Mouse (Mus musculus) stomach, embryonic 15.5 days (tissue): ENCODE data around the gene Ugt1a10. TPM values are rescaled to one million over a fixed set of nuclear protein-coding genes. Genes with fewer than 3 reads are reported as not detected.
A peak's percentile ranks its signal among the peaks of the same experiment; 100 is the strongest.

Experiments used
- ATAC-seq: fragments of 200-750 bp; cut with Nextera tagmentation; 2 replicates; pipeline ENCODE4 v1.8.0; 2017; ENCODE audit warnings: low read depth, moderate number of reproducible peaks, moderate TSS enrichment; ENCODE audit not compliant: insufficient read depth, low FRiP score
- H3K27ac ChIP-seq: fragments of 300-500 bp; sonication (generic); 2 replicates; pipeline ENCODE4 v1.5.1; 2015; ENCODE audit warnings: mild to moderate bottlenecking, inconsistent platforms
- H3K27me3 ChIP-seq: fragments of 300-500 bp; sonication (generic); replicated peaks from 2 replicates; pipeline ENCODE4 v1.6.1; 2015; ENCODE audit warnings: inconsistent platforms
- H3K36me3 ChIP-seq: fragments of 300-500 bp; sonication (generic); 2 replicates; pipeline ENCODE4 v1.6.1; 2015; ENCODE audit warnings: inconsistent platforms
- H3K4me1 ChIP-seq: fragments of 300-500 bp; sonication (generic); 2 replicates; pipeline ENCODE4 v1.6.1; 2015; ENCODE audit warnings: inconsistent platforms
- H3K4me2 ChIP-seq: fragments of 300-500 bp; sonication (generic); 2 replicates; pipeline ENCODE4 v1.6.1; 2015; ENCODE audit warnings: mild to moderate bottlenecking, inconsistent platforms
- H3K4me3 ChIP-seq: fragments of 300-500 bp; sonication (generic); replicated peaks from 2 replicates; pipeline ENCODE4 v1.5.1; 2015; ENCODE audit warnings: inconsistent platforms
- H3K9ac ChIP-seq: fragments of 300-500 bp; sonication (generic); 2 replicates; pipeline ENCODE4 v1.6.1; 2015; ENCODE audit warnings: inconsistent platforms
- H3K9me3 ChIP-seq: fragments of 300-500 bp; sonication (generic); 2 replicates; pipeline ENCODE4 v1.6.1; 2016; ENCODE audit warnings: inconsistent platforms
- WGBS: fragments of 180-500 bp; shearing (Covaris S2); methylation state at CpG from one replicate; pipeline ENCODE4 v1.1.7; 2015; 5-methylcytosine and 5-hydroxymethylcytosine counted together
- polyA plus RNA-seq: library from polyadenylated mRNA; unstranded; fragments of >200 nt; fragmentation: Nextera tagmentation; extraction: Ambion mirVana; gene quantifications from 2 replicates; pipeline ENCODE4 v1.2.1, GENCODE M21; 2015

Ugt1a10 gene
- polyA plus RNA-seq, 1 experiment from 2014 or later: not detected

DNA sequence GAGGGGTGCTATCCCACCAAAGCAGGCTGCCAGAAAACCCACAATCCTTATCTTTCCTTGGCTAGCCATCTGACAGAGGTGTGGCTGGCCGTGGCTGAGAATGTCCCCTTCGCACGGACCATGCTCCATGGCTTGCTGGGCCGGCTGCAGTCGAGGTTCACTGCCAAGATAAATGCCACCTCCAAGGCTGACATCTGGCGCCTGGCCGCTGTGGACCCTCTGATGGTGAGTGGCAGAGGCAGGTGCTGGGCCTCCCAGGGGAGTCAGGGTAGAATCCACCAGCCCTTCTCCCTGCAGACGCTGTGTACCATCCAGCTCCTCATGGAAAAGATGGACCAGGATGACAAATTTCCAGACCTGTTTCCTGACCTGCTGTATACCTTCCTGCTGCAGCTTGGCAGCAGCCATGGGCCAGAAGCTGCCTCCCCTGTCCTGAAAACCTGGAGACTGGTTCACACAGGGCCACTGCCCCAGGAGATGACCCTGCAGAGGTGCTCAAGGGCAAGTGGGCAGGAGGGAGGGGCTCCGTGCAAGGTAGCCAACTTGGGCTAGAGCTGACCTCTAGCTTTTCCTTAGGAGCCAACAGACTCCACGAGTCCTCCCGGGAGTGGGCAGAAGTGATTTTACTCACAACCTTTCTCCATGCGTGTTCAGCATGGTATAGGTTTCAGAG is 199.7 kb downstream of the Ugt1a10 start:
- Histone ChIP-seq H3K4me1 (no peaks in the 10 kb centered on the region), H3K9me3 (0 out of 2 replicates have a peak, but pooled peaks cover 4% of the 10 kb centered on the region), H3K9ac (no peak overlapping the region), H3K27ac (no peak overlapping the region), H3K36me3 (no peaks in the 10 kb centered on the region), H3K27me3 (no peaks in the 10 kb centered on the region), H3K4me2 (no peak overlapping the region), H3K4me3 (no peak overlapping the region)
- 86% methylated on average over 12 of the region's 12 CpGs for WGBS
- ATAC-seq: no peak

DNA sequence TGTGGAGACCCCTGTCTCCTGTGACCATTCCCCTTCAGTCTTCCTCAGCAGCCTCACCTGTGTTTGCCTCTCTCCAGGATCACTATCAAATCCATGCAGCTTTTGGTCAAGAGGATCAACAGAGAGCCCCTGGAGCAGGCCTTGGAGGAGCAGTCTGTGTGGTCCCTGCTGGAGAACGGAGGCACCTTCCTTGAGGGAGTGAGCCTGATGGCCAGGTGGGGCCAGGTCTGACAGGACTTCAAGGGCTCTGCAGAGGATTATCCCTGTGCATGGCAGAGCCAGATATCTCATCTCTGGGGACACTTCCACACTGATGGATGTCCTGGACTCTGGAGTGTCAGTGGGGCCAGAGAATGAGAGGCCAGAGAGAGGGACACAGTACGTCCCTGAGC is 200.3 kb downstream of the Ugt1a10 start:
- H3K4me3 ChIP-seq: no peak overlapping the region
- no peak overlapping the region for H3K9ac ChIP-seq
- no peak overlapping the region for H3K27ac ChIP-seq
- no peaks in the 10 kb centered on the region for H3K9me3 ChIP-seq
- 51% methylated on average over 2 of the region's 2 CpGs for WGBS
- peaks cover 4% of the 10 kb centered on the region; the same call in 1 of the 2 replicates for H3K36me3 ChIP-seq
- no peaks in the 10 kb centered on the region for H3K27me3 ChIP-seq
- no peak overlapping the region for H3K4me2 ChIP-seq
- H3K4me1 ChIP-seq: no peaks in the 10 kb centered on the region
- no peak for ATAC-seq

DNA sequence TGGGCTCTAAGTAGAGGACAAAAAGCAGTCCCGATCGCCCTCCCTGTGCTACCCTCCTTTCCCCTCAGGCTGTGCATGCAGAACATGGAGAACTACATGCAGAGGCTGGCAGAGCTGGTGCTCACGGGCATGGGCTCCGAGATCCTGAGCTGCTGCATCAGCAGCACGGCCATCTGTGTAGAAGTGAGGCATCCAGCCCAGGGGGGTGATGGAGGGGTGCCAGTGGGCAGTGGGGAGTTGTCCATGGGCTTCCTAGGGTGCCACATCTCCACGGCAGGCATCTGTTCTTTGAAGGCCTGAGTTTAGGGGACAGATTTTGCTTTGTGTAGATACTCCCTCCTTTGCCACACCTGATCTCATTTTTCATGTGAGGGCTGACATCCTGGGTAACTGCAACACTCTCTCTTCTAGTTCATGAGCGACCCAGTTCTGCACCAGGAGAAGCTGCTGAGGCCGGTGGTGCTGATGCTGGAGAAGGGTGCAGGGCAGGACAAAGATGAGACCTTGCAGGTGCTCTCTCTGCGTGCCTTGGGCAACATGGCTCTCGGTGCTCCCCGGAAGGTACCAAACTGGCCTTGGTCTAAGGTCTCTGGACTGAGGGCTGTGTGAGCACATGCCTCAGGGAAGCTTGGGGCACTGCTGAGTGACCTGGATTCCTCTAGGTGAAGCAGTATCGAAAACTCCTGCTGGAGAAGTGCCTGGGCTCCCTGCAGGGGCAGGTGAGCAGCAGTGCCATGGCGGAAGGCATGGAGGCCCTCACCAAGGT is 201.0 kb downstream of the Ugt1a10 start:
- 76% methylated on average over 13 of the region's 13 CpGs for WGBS
- Histone ChIP-seq H3K9me3 (no peaks in the 10 kb centered on the region), H3K4me2 (no peak overlapping the region), H3K4me1 (no peaks in the 10 kb centered on the region), H3K27ac (no peak overlapping the region), H3K4me3 (no peak overlapping the region), H3K9ac (no peak overlapping the region), H3K36me3 (peaks cover 11% of the 10 kb centered on the region; the same call in 1 of the 2 replicates), H3K27me3 (no peaks in the 10 kb centered on the region)
- no peak for ATAC-seq

DNA sequence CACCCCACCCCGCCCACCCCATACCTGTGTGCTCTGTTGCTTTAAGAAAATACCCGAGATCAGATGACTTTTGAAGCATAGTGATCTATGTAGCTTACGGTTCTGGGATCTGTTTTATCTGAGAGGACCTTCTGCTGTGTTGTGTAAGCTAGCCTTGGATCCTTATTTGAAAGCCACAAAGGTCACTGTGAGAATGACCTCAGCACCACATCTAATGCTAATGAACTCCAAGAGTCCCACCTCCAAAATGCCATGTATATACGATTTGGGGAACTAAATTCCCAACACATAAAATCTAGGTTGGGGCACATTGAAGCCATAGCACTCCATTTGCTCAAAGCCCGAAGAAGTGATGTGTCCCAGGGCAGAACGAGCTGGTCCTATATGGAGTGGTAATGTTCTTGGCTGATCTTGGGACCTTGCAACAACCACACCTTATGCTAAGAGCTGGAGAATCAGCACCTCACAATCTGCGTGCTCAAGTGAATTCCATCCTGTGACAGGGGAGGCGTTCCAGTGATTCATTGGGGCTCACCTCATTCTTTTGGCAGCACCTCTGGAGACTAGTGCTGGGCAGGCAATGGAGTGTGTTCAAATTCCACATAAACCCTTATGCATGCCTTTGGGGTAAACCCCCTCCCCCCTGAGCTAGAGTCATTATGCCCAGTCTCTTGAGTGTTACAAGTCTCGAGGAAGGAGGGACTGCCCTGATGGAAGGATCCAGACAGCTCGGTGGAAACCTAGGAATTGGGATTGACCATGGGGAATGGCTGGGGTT is 201.9 kb downstream of the Ugt1a10 start:
- WGBS: 74% methylated on average over 10 of the region's 10 CpGs
- Histone ChIP-seq H3K9me3 (no peaks in the 10 kb centered on the region), H3K4me1 (peaks cover 7% of the 10 kb centered on the region; the same call in 1 of the 2 replicates), H3K36me3 (peaks cover 20% of the 10 kb centered on the region), H3K27me3 (no peaks in the 10 kb centered on the region), H3K27ac (no peak overlapping the region), H3K9ac (no peak overlapping the region), H3K4me2 (no peak overlapping the region), H3K4me3 (no peak overlapping the region)
- ATAC-seq: no peak

DNA sequence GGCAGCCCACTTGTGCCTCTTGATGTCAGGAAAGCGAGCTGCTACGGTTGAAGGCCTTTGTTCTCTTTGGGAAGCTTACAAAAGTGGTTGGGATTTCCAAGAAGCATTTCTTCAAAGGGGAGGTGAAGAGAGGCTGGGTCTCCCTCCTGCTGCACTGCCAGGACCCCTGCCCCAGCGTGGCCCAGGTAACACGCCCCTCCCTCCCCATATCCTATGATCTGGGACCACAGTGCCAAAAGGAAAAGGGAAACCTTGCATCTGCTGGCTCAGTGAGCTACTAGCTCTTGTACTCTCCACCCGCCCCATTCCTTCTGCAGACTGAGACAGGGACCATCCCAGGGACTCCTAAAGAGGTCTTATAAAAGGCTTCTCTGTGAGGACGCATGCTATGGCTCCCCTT is 202.5 kb downstream of the Ugt1a10 start:
- no peaks in the 10 kb centered on the region for H3K9me3 ChIP-seq
- no peaks in the 10 kb centered on the region for H3K27me3 ChIP-seq
- H3K4me2 ChIP-seq: no peak overlapping the region
- no peak overlapping the region for H3K27ac ChIP-seq
- no peak overlapping the region for H3K9ac ChIP-seq
- WGBS: 82% methylated on average over 6 of the region's 6 CpGs
- peaks cover 22% of the 10 kb centered on the region for H3K36me3 ChIP-seq
- H3K4me3 ChIP-seq: no peak overlapping the region
- no peak for ATAC-seq
- peaks cover 11% of the 10 kb centered on the region for H3K4me1 ChIP-seq

DNA sequence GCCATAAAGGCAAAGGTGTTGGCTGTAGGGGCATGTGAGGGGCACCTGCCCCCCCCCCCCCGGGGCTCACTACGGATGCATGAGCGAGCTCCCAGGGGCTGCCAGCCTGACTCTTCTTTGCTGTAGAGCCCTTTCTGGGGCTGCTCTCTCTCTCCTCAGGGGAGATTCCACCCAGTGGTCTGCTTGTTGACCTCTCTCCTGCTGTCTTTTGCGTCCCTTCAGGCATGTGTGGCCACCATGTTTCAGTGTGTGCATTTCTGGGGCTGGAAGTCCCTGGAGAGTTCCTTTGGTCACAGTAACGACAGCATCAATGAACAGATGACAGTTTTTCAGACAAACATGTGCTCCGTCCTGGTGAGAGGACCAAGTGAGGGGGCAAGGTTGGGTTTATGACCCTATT is 203.2 kb downstream of the Ugt1a10 start:
- ATAC-seq: no peak
- Histone ChIP-seq H3K9me3 (no peaks in the 10 kb centered on the region), H3K4me1 (peaks cover 11% of the 10 kb centered on the region), H3K27me3 (no peaks in the 10 kb centered on the region), H3K27ac (no peak overlapping the region), H3K4me3 (no peak overlapping the region), H3K36me3 (peaks cover 29% of the 10 kb centered on the region), H3K9ac (no peak overlapping the region), H3K4me2 (no peak overlapping the region)
- WGBS: 71% methylated on average over 6 of the region's 6 CpGs

DNA sequence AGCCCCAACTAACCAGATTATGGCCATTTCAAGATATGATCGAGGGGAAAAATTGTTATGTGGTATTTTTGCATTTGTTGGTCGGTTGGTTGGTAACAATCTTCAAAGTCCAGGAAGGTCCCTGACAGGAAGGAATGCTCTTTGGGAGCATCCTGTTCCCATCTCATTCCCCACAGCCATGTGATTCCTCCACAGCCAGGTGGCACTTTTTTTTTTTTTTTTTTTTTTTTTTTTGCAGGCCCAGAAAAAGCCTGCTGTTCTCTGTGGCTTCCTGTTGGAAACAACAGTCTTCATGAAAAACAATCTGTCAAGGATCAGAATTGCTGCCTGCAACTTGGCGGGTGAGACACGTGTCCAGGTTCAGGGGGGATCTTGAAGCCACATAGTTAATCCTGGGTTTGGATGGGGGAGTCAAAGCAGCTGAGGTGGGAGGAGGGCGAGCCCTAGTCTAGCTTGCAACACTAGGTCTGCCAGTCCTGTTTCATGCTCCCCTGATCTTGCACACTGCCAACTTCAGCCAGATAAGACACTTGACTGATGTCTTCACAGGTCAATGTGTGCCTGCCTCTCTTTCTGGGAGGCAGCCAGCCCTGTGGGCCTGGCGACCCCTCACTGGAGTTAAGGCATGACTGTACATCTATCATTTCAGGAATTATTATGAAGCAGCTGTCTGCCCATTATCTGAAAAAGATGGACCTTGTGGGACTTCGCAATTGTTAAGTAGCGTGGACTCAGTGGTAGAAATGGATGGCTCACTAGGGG is 203.9 kb downstream of the Ugt1a10 start:
- no peak for ATAC-seq
- 62% methylated on average over 8 of the region's 8 CpGs for WGBS

DNA sequence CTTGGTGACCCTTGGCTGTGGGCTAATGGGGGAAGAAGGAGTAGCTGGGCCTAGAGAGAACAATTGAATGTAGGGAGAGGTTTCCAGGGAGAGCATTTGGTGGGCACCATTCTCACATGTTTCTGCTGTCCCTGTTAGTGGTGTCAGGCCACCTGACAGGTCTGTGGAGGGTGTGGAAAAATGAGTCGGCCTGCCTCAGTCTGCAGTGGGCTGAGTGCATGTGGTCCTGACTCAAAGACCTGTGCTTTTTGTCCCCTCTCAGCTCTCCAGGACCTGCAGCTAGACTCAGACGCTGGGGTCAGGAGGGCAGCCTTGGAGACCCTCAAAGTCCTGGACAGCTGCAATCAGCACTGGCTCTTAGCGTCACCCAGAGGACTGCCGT is 204.4 kb downstream of the Ugt1a10 start:
- H3K9ac ChIP-seq: no peak overlapping the region
- H3K4me1 ChIP-seq: peaks cover 11% of the 10 kb centered on the region
- peaks cover 42% of the 10 kb centered on the region for H3K36me3 ChIP-seq
- H3K9me3 ChIP-seq: no peaks in the 10 kb centered on the region
- H3K27me3 ChIP-seq: no peaks in the 10 kb centered on the region
- H3K27ac ChIP-seq: no peak overlapping the region
- no peak overlapping the region for H3K4me2 ChIP-seq
- H3K4me3 ChIP-seq: no peak overlapping the region
- peak; percentile 1; the same call in 1 of the 2 replicates for ATAC-seq
- 69% methylated on average over 4 of the region's 4 CpGs for WGBS

More for the DNA sequence above, 203.9 kb downstream of the Ugt1a10 start:
- Histone ChIP-seq H3K27ac (no peak overlapping the region), H3K9ac (no peak overlapping the region), H3K9me3 (no peaks in the 10 kb centered on the region), H3K36me3 (peaks cover 36% of the 10 kb centered on the region), H3K4me2 (no peak overlapping the region), H3K27me3 (no peaks in the 10 kb centered on the region), H3K4me1 (peaks cover 11% of the 10 kb centered on the region), H3K4me3 (no peak overlapping the region)

DNA sequence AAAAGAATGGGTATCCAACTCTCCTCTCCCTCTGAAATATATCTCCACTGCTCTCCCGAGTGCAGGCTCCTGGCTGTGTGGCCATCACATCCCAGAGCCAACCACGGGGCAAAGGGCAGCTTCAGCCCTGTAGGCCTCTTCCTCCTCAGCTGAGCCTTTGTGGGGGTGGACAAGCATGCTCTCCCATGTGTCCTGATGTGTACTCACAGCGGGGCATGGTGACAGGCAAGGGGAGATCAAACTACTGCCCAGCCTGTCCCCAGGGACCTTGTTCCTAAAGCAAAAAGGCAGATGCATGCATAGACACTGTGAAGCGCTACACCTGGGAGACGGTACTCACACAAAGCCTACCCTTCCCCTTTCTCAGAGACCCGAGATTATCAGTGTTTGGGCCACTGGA is 204.9 kb downstream of the Ugt1a10 start:
- WGBS: 71% methylated on average over 6 of the region's 6 CpGs
- H3K9ac ChIP-seq: no peak overlapping the region
- peak; percentile 13; the same call in 1 of the 2 replicates for ATAC-seq
- 0 out of 2 replicates have a peak overlapping the region, but pooled peaks have one; percentile 0 for H3K27ac ChIP-seq
- H3K9me3 ChIP-seq: no peaks in the 10 kb centered on the region
- H3K36me3 ChIP-seq: peaks cover 47% of the 10 kb centered on the region
- no peak overlapping the region for H3K4me2 ChIP-seq
- peaks cover 11% of the 10 kb centered on the region for H3K4me1 ChIP-seq
- H3K27me3 ChIP-seq: no peaks in the 10 kb centered on the region
- no peak overlapping the region for H3K4me3 ChIP-seq

DNA sequence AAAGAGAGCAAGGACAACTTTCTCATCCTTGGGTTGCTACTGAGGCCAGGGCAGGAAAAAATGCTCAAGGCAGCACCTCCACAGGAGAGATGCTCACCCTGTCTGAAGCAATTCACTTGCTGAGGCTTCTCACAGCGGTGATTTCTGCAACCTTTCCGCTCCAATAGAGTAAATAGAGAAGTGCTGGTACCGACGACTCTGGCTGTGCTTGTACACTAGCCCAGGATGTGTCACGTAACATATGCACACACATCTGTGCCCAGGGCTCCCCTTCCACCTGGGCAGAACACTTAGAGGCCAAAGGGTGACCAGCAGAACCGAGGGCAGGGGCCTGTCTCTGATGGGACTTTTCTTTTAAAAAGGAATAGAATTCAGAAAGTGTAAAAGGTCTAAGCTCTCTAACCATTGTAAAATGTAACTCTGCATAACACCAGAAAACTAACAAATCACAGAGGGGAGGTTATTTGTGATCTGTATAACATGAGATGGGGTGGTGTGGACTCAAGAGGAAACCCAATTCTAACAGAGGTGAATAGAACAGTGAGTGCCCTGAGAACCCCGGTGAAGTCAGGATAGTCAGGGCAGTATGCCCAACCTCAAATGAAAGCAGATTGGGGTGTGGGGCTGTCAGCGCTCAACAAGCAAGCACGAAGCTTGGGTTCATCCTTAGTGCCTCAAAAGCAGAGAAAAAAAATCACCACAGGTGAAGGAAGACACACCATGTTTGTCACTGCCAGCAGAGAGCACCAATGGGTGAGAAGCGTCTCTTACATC is 205.6 kb downstream of the Ugt1a10 start:
- peaks cover 11% of the 10 kb centered on the region for H3K4me1 ChIP-seq
- no peak for ATAC-seq
- H3K27ac ChIP-seq: no peak overlapping the region
- no peaks in the 10 kb centered on the region for H3K9me3 ChIP-seq
- no peak overlapping the region for H3K9ac ChIP-seq
- H3K27me3 ChIP-seq: no peaks in the 10 kb centered on the region
- H3K4me3 ChIP-seq: no peak overlapping the region
- no peak overlapping the region for H3K4me2 ChIP-seq
- peaks cover 53% of the 10 kb centered on the region for H3K36me3 ChIP-seq
- WGBS: 80% methylated on average over 10 of the region's 10 CpGs

DNA sequence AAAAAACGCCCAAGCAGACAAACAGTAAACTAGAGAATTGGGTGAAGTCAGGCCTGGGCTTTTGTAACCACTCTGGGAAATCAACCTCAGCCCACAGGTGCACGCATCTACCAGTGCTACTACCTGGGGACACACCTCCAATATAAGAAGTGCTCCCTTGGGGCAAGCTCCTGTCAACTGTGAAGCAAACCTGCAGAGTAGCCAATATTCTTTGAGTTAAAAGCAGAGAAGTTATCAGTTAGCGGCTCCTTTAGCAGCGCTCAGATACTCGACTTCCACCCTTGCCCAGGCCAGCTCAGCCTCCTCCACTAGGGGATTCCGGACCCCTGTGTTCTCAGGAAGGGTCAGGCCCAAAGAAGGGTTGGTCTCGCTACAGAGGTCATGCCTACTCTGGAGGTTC is 206.5 kb downstream of the Ugt1a10 start:
- H3K4me1 ChIP-seq: peaks cover 11% of the 10 kb centered on the region
- no peaks in the 10 kb centered on the region for H3K27me3 ChIP-seq
- H3K4me2 ChIP-seq: no peak overlapping the region
- no peak for ATAC-seq
- 0 out of 2 replicates have a peak overlapping the region, but pooled peaks have one; percentile 1 for H3K27ac ChIP-seq
- H3K4me3 ChIP-seq: no peak overlapping the region
- no peaks in the 10 kb centered on the region for H3K9me3 ChIP-seq
- 84% methylated on average over 7 of the region's 7 CpGs for WGBS
- H3K9ac ChIP-seq: no peak overlapping the region
- H3K36me3 ChIP-seq: peaks cover 63% of the 10 kb centered on the region
